In genomic region chr17:47596162-47596838, GRCm38 (mm10) we compare ENCODE assay signal across 8 mouse cellular contexts. TPM values are rescaled to one million over a fixed set of nuclear protein-coding genes. Genes with fewer than 3 reads are reported as not detected.
DNase-seq lines count a peak whose midpoint lies in the region; ATAC-seq and TF ChIP-seq lines count a peak whose summit lies in the region.

No protein-coding gene starts in this region.

- intact Hi-C loops in gastrocnemius, adult 2 months (cut with DNase I): no loop called here
- intact Hi-C loops in gastrocnemius, postnatal 36 days (cut with DNase I): loop anchor here (5.0 kb wide), 1 partner anchor 84 kb away; no protein-coding TSS in a partner anchor
- intact Hi-C loops in heart, postnatal 10 days (cut with DNase I): loop anchor here (1.0 kb wide), 1 partner anchor 85 kb away; no protein-coding TSS in a partner anchor

- TF ChIP-seq EP300 in lung, postnatal 0 days (IDR thresholded peaks at IDR 0.05): peak; percentile 55; the same call in 1 of the 2 replicates

- DNase-seq in gastrocnemius, adult 2 months: no peak
- no peak for DNase-seq in gastrocnemius, postnatal 36 days
- no peak for DNase-seq in G1E (ENCODE audit: low spot score)
- DNase-seq in heart, postnatal 10 days: peak; percentile 28 to 41
- peak; percentile 36 for DNase-seq in lung, postnatal 0 days (ENCODE audit: low spot score)
- DNase-seq in right cerebral cortex, postnatal 36 days (ENCODE audit: low spot score in 2 of 2): no peak
- DNase-seq in left cerebral cortex, adult 11 months (ENCODE audit: low spot score): no peak
- no peak for DNase-seq in cerebellum, postnatal 4 days (ENCODE audit: low spot score in 2 of 2)

- TF ChIP-seq CTCF in gastrocnemius, adult 2 months (IDR thresholded peaks at IDR 0.05): no peak
- TF ChIP-seq CTCF in G1E (IDR thresholded peaks at IDR 0.05; ENCODE audit: low read depth, low read length): no peak
- TF ChIP-seq CTCF in lung, postnatal 0 days (IDR thresholded peaks at IDR 0.05): no peak

- H3K4me1 ChIP-seq in G1E (ENCODE audit: insufficient read depth, low read depth, low read length): peaks cover 79% of the 10 kb centered on the region
- H3K4me1 ChIP-seq in lung, postnatal 0 days (ENCODE audit: insufficient read depth, low read depth, low read length): peaks cover 28% of the 10 kb centered on the region

- H3K4me3 ChIP-seq in gastrocnemius, adult 2 months: peak overlapping the region; percentile 88
- peak overlapping the region; percentile 92 for H3K4me3 ChIP-seq in G1E (ENCODE audit: low read depth, low read length)
- peak overlapping the region; percentile 76; the same call in 1 of the 2 replicates for H3K4me3 ChIP-seq in lung, postnatal 0 days (ENCODE audit: low read depth, low read length)

- no peaks in the 10 kb centered on the region for H3K9me3 ChIP-seq in G1E (replicated peaks)
- H3K9me3 ChIP-seq in lung, postnatal 0 days (ENCODE audit: low read length): no peaks in the 10 kb centered on the region

- no peak for ATAC-seq in G1E (ENCODE audit: extremely low read depth, insufficient number of reproducible peaks, low FRiP score, poor library complexity, severe bottlenecking)
- no peak for ATAC-seq in lung, postnatal 0 days

- WGBS in lung, postnatal 0 days: 36% methylated on average over 5 of the region's 6 CpGs

- peak overlapping the region; percentile 91 for H3K4me2 ChIP-seq in lung, postnatal 0 days (replicated peaks; ENCODE audit: low read depth, low read length)

- peak overlapping the region; percentile 88 for H3K27ac ChIP-seq in gastrocnemius, adult 2 months
- peak overlapping the region; percentile 94 for H3K27ac ChIP-seq in lung, postnatal 0 days (ENCODE audit: low read length)

- peak overlapping the region; percentile 45 for H3K9ac ChIP-seq in lung, postnatal 0 days (replicated peaks; ENCODE audit: low read depth)

- H3K36me3 ChIP-seq in G1E (replicated peaks): peaks cover 63% of the 10 kb centered on the region
- H3K36me3 ChIP-seq in lung, postnatal 0 days (ENCODE audit: insufficient read depth, low read length): 0 out of 2 replicates have a peak, but pooled peaks cover 5% of the 10 kb centered on the region

- H3K27me3 ChIP-seq in G1E (ENCODE audit: insufficient read depth, low read length): no peaks in the 10 kb centered on the region
- H3K27me3 ChIP-seq in lung, postnatal 0 days (replicated peaks; ENCODE audit: insufficient read depth, low read length): no peaks in the 10 kb centered on the region

RNA-seq across cellular contexts. Expression of gene Bysl, which starts 15.0 kb away (rescaled TPM):
- 10 to 100 TPM; 14.2 to 16.0 TPM for total RNA-seq in gastrocnemius, adult 2 months (2021)
- 10 to 100 TPM; 13.8 to 14.2 TPM for total RNA-seq in gastrocnemius, postnatal 36 days (2021)
- 8.1 and 11.8 TPM in 2 replicates for total RNA-seq in G1E (2014; fragmentation: Nextera tagmentation)
- 11.3 and 11.9 TPM in 2 replicates for total RNA-seq in G1E (2017)
- polyA plus RNA-seq in G1E (2012): 35.2 and 44.0 TPM in 2 replicates
- 10 to 100 TPM; 17.2 to 19.0 TPM for total RNA-seq in heart, postnatal 10 days (2021)
- polyA plus RNA-seq in lung, postnatal 0 days (2015; fragmentation: Nextera tagmentation; extraction: Ambion mirVana): 9.9 and 10.4 TPM in 2 replicates

RNA-seq across cellular contexts. Expression of gene Med20, which starts 15.1 kb away (rescaled TPM):
- total RNA-seq in gastrocnemius, adult 2 months (2021): 10 to 100 TPM; 17.9 to 18.3 TPM
- total RNA-seq in gastrocnemius, postnatal 36 days (2021): 10 to 100 TPM; 12.9 to 14.9 TPM
- 36.4 and 38.8 TPM in 2 replicates for total RNA-seq in G1E (2014; fragmentation: Nextera tagmentation)
- 59.8 and 60.8 TPM in 2 replicates for total RNA-seq in G1E (2017)
- 6.0 and 9.9 TPM in 2 replicates for polyA plus RNA-seq in G1E (2012)
- 10 to 100 TPM; 21.9 to 23.0 TPM for total RNA-seq in heart, postnatal 10 days (2021)
- 31.6 and 32.8 TPM in 2 replicates for polyA plus RNA-seq in lung, postnatal 0 days (2015; fragmentation: Nextera tagmentation; extraction: Ambion mirVana)

RNA-seq across cellular contexts. Expression of gene Gm20517, which starts 15.1 kb away (rescaled TPM):
- 1 to 10 TPM in 1 of 2 experiments, under 1 TPM in 1; 0.82 to 2.4 TPM for total RNA-seq in gastrocnemius, adult 2 months (2021)
- total RNA-seq in gastrocnemius, postnatal 36 days (2021): 1 to 10 TPM in 1 of 2 experiments, under 1 TPM in 1; 0.42 to 1.3 TPM
- total RNA-seq in G1E (2014; fragmentation: Nextera tagmentation): 2.7 and 9.6 TPM in 2 replicates
- 1.2 and 2.0 TPM in 2 replicates for total RNA-seq in G1E (2017)
- polyA plus RNA-seq in G1E (2012): 0.05 TPM in 1 of 2 replicates, not detected in the other
- 1 to 10 TPM; 3.0 to 3.5 TPM for total RNA-seq in heart, postnatal 10 days (2021)
- polyA plus RNA-seq in lung, postnatal 0 days (2015; fragmentation: Nextera tagmentation; extraction: Ambion mirVana): 0.64 and 1.4 TPM in 2 replicates

RNA-seq across cellular contexts. Expression of gene Usp49, which starts 34.2 kb away (rescaled TPM):
- total RNA-seq in gastrocnemius, adult 2 months (2021): 1 to 10 TPM; 3.1 to 4.5 TPM
- total RNA-seq in gastrocnemius, postnatal 36 days (2021): 1 to 10 TPM; 3.2 to 3.3 TPM
- total RNA-seq in G1E (2014; fragmentation: Nextera tagmentation): 16.0 and 41.7 TPM in 2 replicates
- total RNA-seq in G1E (2017): 5.3 and 6.0 TPM in 2 replicates
- polyA plus RNA-seq in G1E (2012): 15.6 and 16.4 TPM in 2 replicates
- total RNA-seq in heart, postnatal 10 days (2021): 1 to 10 TPM; 5.4 to 5.5 TPM
- polyA plus RNA-seq in lung, postnatal 0 days (2015; fragmentation: Nextera tagmentation; extraction: Ambion mirVana): 3.3 and 4.1 TPM in 2 replicates

Comparison
In these comparisons a context has a peak if more than half of its experiments do, and no peak if none do; other contexts are left out.
1. DNase-seq: peak in heart, postnatal 10 days (2 of 2) and lung, postnatal 0 days (single experiment); none in gastrocnemius, adult 2 months (single experiment), gastrocnemius, postnatal 36 days (0 of 2), G1E (single experiment), right cerebral cortex, postnatal 36 days (0 of 2), left cerebral cortex, adult 11 months (single experiment) and cerebellum, postnatal 4 days (0 of 2).
2. Peak in every context shown above with its lines, with median percentiles within 50 percentile points of each other: H3K4me3 ChIP-seq.